Mouse (Mus musculus) CH12.LX (cell line): ENCODE data around the gene Cort. TPM values are rescaled to one million over a fixed set of nuclear protein-coding genes. Genes with fewer than 3 reads are reported as not detected.

Experiments used
- DNase-seq: peaks from one replicate; pipeline ENCODE4 v3.0.0-alpha.2; 2013; ENCODE audit errors: extremely low read depth
- H3K27ac ChIP-seq: 2 replicates; pipeline ENCODE4 v1.5.1; 2012; ENCODE audit warnings: low read depth, mild to moderate bottlenecking, control low read depth, moderate library complexity; ENCODE audit not compliant: insufficient read depth
- H3K27me3 ChIP-seq: replicated peaks from 2 replicates; pipeline ENCODE3; 2012; ENCODE audit warnings: inconsistent platforms
- H3K36me3 ChIP-seq, 2 experiments: replicated peaks in 1 of 2; 2 replicates each; pipeline versions ENCODE3 to v1.6.1; 2012; ENCODE audit warnings: inconsistent platforms in 1 of 2, low read length in 1 of 2, mild to moderate bottlenecking in 1 of 2, mixed read lengths in 1 of 2, moderate library complexity in 1 of 2; ENCODE audit not compliant: control insufficient read depth in 1 of 2, insufficient read depth in 1 of 2
- H3K4me1 ChIP-seq, 2 experiments: 2 replicates each; pipeline ENCODE4 v1.6.1; 2012; ENCODE audit warnings: inconsistent platforms in 1 of 2, moderate library complexity in 1 of 2; ENCODE audit not compliant: insufficient read depth in 2 of 2, control insufficient read depth in 1 of 2
- H3K4me2 ChIP-seq: 2 replicates; pipeline ENCODE4 v1.6.1; 2012; ENCODE audit warnings: low read depth, mild to moderate bottlenecking, control low read depth; ENCODE audit not compliant: poor library complexity, insufficient read depth, severe bottlenecking
- H3K4me3 ChIP-seq, 3 experiments: fragments of 150-350 bp in 1 of 3; sonication (generic) in 1 of 3; replicated peaks in 1 of 3; 2 replicates each; pipeline versions ENCODE3 to v1.5.1; 2011 to 2012; ENCODE audit warnings: low read depth in 2 of 3, low read length in 2 of 3, mild to moderate bottlenecking in 2 of 3, moderate library complexity in 2 of 3, control low read depth in 1 of 3, improper control_type of control experiment in 1 of 3, inconsistent platforms in 1 of 3, mixed read lengths in 1 of 3; ENCODE audit not compliant: poor library complexity in 1 of 3
- H3K79me2 ChIP-seq: replicated peaks from 2 replicates; pipeline ENCODE4 v1.6.1; 2012; ENCODE audit warnings: mild to moderate bottlenecking, moderate library complexity; ENCODE audit not compliant: control insufficient read depth, poor library complexity, insufficient read depth, severe bottlenecking; ENCODE audit errors: extremely low read depth
- H3K9ac ChIP-seq: 2 replicates; pipeline ENCODE4 v1.6.1; 2012; ENCODE audit warnings: low read depth, mild to moderate bottlenecking, control low read depth, moderate library complexity; ENCODE audit not compliant: insufficient read depth
- H3K9me3 ChIP-seq: replicated peaks from 2 replicates; pipeline ENCODE3; 2012; ENCODE audit warnings: low read length, inconsistent platforms, mixed read lengths
- CTCF ChIP-seq, 2 experiments: IDR thresholded peaks in 1 of 2; conservative IDR thresholded peaks in 1 of 2; 2 replicates each; pipeline ENCODE4 v1.5.1; 2011 to 2012; ENCODE audit warnings: low read depth in 2 of 2, low read length in 2 of 2, improper control_type of control experiment in 1 of 2, inconsistent platforms in 1 of 2, mild to moderate bottlenecking in 1 of 2, moderate library complexity in 1 of 2
- ELF1 ChIP-seq: IDR thresholded peaks from 2 replicates; pipeline ENCODE4 v1.6.1; 2014; ENCODE audit warnings: low read depth, mild to moderate bottlenecking, inconsistent platforms, low read length, improper control_type of control experiment
- GABPA ChIP-seq: IDR thresholded peaks from 2 replicates; pipeline ENCODE4 v1.6.1; 2012; ENCODE audit warnings: low read depth, low read length, improper control_type of control experiment, inconsistent platforms; ENCODE audit not compliant: insufficient replicate concordance
- HCFC1 ChIP-seq: IDR thresholded peaks from 2 replicates; pipeline ENCODE4 v1.6.1; 2012; ENCODE audit warnings: low read depth, mild to moderate bottlenecking, inconsistent platforms, low read length, improper control_type of control experiment
- IRF4 ChIP-seq: IDR thresholded peaks from 2 replicates; pipeline ENCODE4 v1.6.1; 2014; ENCODE audit warnings: low read depth, mild to moderate bottlenecking, inconsistent platforms, low read length, improper control_type of control experiment
- JUN ChIP-seq: IDR thresholded peaks from 2 replicates; pipeline ENCODE4 v1.6.1; 2011; ENCODE audit warnings: low read depth, mild to moderate bottlenecking, low read length, improper control_type of control experiment, moderate library complexity; ENCODE audit not compliant: insufficient read depth
- JUND ChIP-seq: conservative IDR thresholded peaks from 2 replicates; pipeline ENCODE4 v1.6.1; 2011; ENCODE audit warnings: low read depth, low read length, improper control_type of control experiment
- KAT2A ChIP-seq: IDR thresholded peaks from 2 replicates; pipeline ENCODE4 v1.6.1; 2012; ENCODE audit warnings: low read length, improper control_type of control experiment, inconsistent platforms; ENCODE audit not compliant: insufficient replicate concordance
- MYC ChIP-seq: IDR thresholded peaks from 2 replicates; pipeline ENCODE4 v1.6.1; 2011; ENCODE audit warnings: low read depth, mild to moderate bottlenecking, improper control_type of control experiment, low read length
- PAX5 ChIP-seq: IDR thresholded peaks from 2 replicates; pipeline ENCODE4 v1.6.1; 2012; ENCODE audit warnings: low read length, inconsistent platforms, mixed read lengths
- POLR2A ChIP-seq: IDR thresholded peaks from 2 replicates; pipeline ENCODE4 v1.6.1; 2011; ENCODE audit warnings: low read depth, mild to moderate bottlenecking, improper control_type of control experiment, low read length
- RCOR1 ChIP-seq: conservative IDR thresholded peaks from 2 replicates; pipeline ENCODE4 v1.6.1; 2012; ENCODE audit warnings: low read depth, mild to moderate bottlenecking, inconsistent platforms, low read length, improper control_type of control experiment
- SIN3A ChIP-seq: IDR thresholded peaks from 2 replicates; pipeline ENCODE4 v1.6.1; 2012; ENCODE audit warnings: low read length, improper control_type of control experiment, inconsistent platforms
- SMC3 ChIP-seq: IDR thresholded peaks from 2 replicates; pipeline ENCODE4 v1.6.1; 2011; ENCODE audit warnings: low read depth, low read length, improper control_type of control experiment
- TBP ChIP-seq: conservative IDR thresholded peaks from 2 replicates; pipeline ENCODE4 v1.6.1; 2011; ENCODE audit warnings: low read depth, low read length, improper control_type of control experiment
- UBTF ChIP-seq: IDR thresholded peaks from 2 replicates; pipeline ENCODE4 v1.6.1; 2012; ENCODE audit warnings: low read depth, mild to moderate bottlenecking, inconsistent platforms, low read length, improper control_type of control experiment, moderate library complexity
- USF2 ChIP-seq: conservative IDR thresholded peaks from 2 replicates; pipeline ENCODE4 v1.6.1; 2011; ENCODE audit warnings: low read depth, low read length, improper control_type of control experiment
- ZKSCAN1 ChIP-seq: IDR thresholded peaks from 2 replicates; pipeline ENCODE4 v1.6.1; 2012; ENCODE audit warnings: low read depth, inconsistent platforms, low read length, improper control_type of control experiment, borderline replicate concordance
- ZNF384 ChIP-seq: IDR thresholded peaks from 2 replicates; pipeline ENCODE4 v1.6.1; 2012; ENCODE audit warnings: low read depth, low read length, improper control_type of control experiment, inconsistent platforms
- dilution Hi-C: fragments of 300-500 bp; cut with MboI; formaldehyde crosslinking; loops from 2 replicates; pipeline ENCODE4 v1.14.3; 2020; ENCODE audit warnings: low sequenced_read_pairs; ENCODE audit not compliant: extremely low pct_unique_long_range_greater_than_20kb, extremely low pct_ligation_motif_present
- in situ Hi-C: fragments of 300-500 bp; cut with MboI; formaldehyde crosslinking; loops from 3 replicates; pipeline ENCODE4 v1.14.3; 2019; ENCODE audit warnings: low sequenced_read_pairs, low pct_ligation_motif_present, low pct_unique_long_range_greater_than_20kb, mixed read lengths
- polyA plus RNA-seq: library from polyadenylated mRNA; unstranded; fragments of >175 nt; gene quantifications from 2 replicates; pipeline ENCODE4 v1.2.1, GENCODE M21; 2012; ENCODE audit warnings: low read depth; ENCODE audit not compliant: insufficient read length
- total RNA-seq, 2 experiments: library from RNA; depleted of rRNA; stranded (reverse); fragments of 300-350 nt in 1 of 2; fragments of >200 nt in 1 of 2; gene quantifications; 2 replicates each; pipeline ENCODE4 v1.2.3; 2012 to 2014

The Cort gene
- total and polyA plus RNA-seq, 3 experiments, result 0.59 to 0.94 TPM; not detected in 1

DNA sequence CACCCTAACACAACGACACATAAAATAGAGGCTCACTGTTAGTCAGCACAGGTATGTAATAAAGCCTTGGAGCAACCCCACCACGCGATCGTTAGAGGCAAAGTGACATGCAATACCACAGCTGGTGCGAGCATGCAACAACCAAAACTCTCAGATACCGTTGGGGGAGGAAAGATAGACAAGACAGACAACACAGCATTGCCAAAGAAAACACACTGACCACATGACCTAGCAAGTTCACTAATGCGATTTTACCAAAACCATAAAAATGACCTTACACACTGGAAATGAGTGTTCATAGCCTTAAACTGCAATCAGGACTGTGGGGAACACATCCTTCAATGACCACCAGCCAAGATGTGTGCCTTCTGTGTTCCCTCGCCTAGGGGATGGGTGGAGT is 35.2 kb downstream of the Cort start:
- dilution Hi-C loops, result no loop called here
- peaks cover 2 to 58% of the 10 kb centered on the region in 2 experiments for H3K36me3 ChIP-seq
- H3K9me3 ChIP-seq, result no peaks in the 10 kb centered on the region
- DNase-seq, result no peak
- H3K79me2 ChIP-seq, result peaks cover 26% of the 10 kb centered on the region
- in situ Hi-C loops, result no loop called here
- peaks cover 0 to 12% of the 10 kb centered on the region in 2 experiments; a peak in 3 of 4 replicates for H3K4me1 ChIP-seq
- no peak overlapping the region for H3K9ac ChIP-seq
- H3K27ac ChIP-seq, result no peak overlapping the region
- H3K4me2 ChIP-seq, result no peak overlapping the region
- H3K27me3 ChIP-seq, result no peaks in the 10 kb centered on the region
- no peak for TF ChIP-seq UBTF
- no peak for TF ChIP-seq JUN
- TF ChIP-seq HCFC1, result no peak
- no peak for TF ChIP-seq SIN3A
- no peak for TF ChIP-seq IRF4
- TF ChIP-seq ZKSCAN1, result no peak
- no peak for TF ChIP-seq JUND
- no peak for TF ChIP-seq ELF1
- TF ChIP-seq POLR2A, result no peak
- no peak for TF ChIP-seq TBP
- TF ChIP-seq ZNF384, result no peak
- no peak for TF ChIP-seq KAT2A
- no peak for TF ChIP-seq MYC
- no peak for TF ChIP-seq PAX5
- no peak for TF ChIP-seq GABPA
- TF ChIP-seq CTCF (conservative IDR thresholded peaks at IDR 0.05 in 1 of 2, IDR thresholded peaks at IDR 0.05 in 1 of 2; ENCODE audit: low read depth in 2 of 2, low read length in 2 of 2), result no peak
- no peak overlapping the region for H3K4me3 ChIP-seq

DNA sequence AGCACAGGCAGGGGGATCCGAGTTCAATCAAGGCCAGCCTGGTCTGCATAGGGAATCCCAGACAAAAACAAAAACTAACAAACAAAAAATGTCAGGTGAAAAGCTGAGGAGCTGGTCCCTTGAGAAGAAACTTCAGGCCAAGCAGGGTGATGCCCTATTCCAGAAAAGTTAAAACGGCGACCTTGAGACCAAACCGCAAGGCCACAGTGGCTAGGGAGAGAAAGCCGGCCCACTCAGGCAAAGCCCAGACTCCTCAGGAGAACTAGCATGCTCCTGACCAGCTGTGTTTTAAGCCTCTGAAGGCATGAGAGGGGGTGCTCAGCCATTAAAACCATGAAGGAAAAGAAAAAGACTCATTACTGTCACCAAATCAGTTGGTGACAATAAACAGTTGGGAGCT is 41.2 kb downstream of the Cort start:
- H3K27me3 ChIP-seq, result no peaks in the 10 kb centered on the region
- TF ChIP-seq RCOR1 (no peak), UBTF (no peak), SMC3 (no peak), POLR2A (no peak), USF2 (no peak), IRF4 (no peak)
- TF ChIP-seq, all 38 proteins: peak for 0
- in situ Hi-C loops (no loop called here), dilution Hi-C loops (no loop called here)
- no peak overlapping the region for H3K27ac ChIP-seq
- H3K9me3 ChIP-seq, result no peaks in the 10 kb centered on the region
- no peak for DNase-seq
- H3K36me3 ChIP-seq, result peaks cover 0 to 63% of the 10 kb centered on the region in 2 experiments
- H3K4me3 ChIP-seq, result no peak overlapping the region
- H3K9ac ChIP-seq, result no peak overlapping the region
- H3K4me1 ChIP-seq, result peaks cover 0 to 11% of the 10 kb centered on the region in 2 experiments; a peak in 2 of 4 replicates
- H3K79me2 ChIP-seq, result peaks cover 33% of the 10 kb centered on the region
- H3K4me2 ChIP-seq, result no peak overlapping the region
